In the genomic region with DNA sequence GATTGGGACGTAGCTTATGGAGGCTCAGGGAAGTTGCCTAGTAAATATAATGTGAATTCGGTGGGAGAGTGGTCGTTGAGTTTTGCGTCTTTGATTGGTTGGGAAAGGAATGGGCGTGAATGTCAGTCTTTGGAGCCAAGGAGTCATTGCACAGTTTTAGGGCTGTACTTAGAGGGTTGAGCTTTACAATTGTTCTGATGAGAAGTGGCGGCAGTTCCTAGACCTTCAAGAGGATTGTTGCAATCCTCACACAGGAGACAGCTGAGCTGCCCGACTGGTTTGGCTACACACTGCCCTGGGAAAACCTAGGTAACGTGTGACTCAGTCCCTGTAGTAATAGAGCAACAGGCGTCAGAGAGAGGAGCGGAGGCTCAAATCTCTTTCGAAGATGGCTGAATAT, we compare ENCODE assay signal across 8 mouse cellular contexts. TPM values are rescaled to one million over a fixed set of nuclear protein-coding genes. Genes with fewer than 3 reads are reported as not detected.
DNase-seq lines count a peak whose midpoint lies in the region; ATAC-seq and TF ChIP-seq lines count a peak whose summit lies in the region.

No protein-coding gene starts in this region.

- WGBS in lung, adult 2 months: 13% methylated on average over 11 of the region's 11 CpGs
- WGBS in stomach, embryonic 16.5 days: 20% methylated on average over 11 of the region's 11 CpGs

- H3K27me3 ChIP-seq in stomach, embryonic 16.5 days (ENCODE audit: control insufficient read depth, insufficient read depth, low read length): no peaks in the 10 kb centered on the region

- no peak for TF ChIP-seq CTCF in layer of hippocampus, adult 2 months (conservative IDR thresholded peaks at IDR 0.05)
- no peak for TF ChIP-seq CTCF in lung, adult 2 months (IDR thresholded peaks at IDR 0.05; ENCODE audit: insufficient read depth, low read length)

- ATAC-seq in granulocyte monocyte progenitor cell, adult 5-6 weeks (replicated peaks; ENCODE audit: poor library complexity, severe bottlenecking): peak; percentile 28
- peak; percentile 59 for ATAC-seq in stomach, embryonic 16.5 days (ENCODE audit: insufficient read depth, low FRiP score)

- no peaks in the 10 kb centered on the region for H3K36me3 ChIP-seq in stomach, embryonic 16.5 days (ENCODE audit: control insufficient read depth, insufficient read depth, low read length)

- no peak for DNase-seq in layer of hippocampus, adult 2 months (ENCODE audit: low spot score in 2 of 2)
- DNase-seq in layer of hippocampus, adult 18-20 months (ENCODE audit: low spot score in 2 of 2): no peak
- DNase-seq in adrenal gland, adult 8-10 months: peak; percentile 25
- DNase-seq in lung, adult 2 months: peak; percentile 34
- no peak for DNase-seq in layer of hippocampus, adult 9-10 months (ENCODE audit: low spot score)
- DNase-seq in left cerebral cortex, adult 18-20 months (ENCODE audit: low spot score in 2 of 2): no peak

- peaks cover 15% of the 10 kb centered on the region for H3K4me1 ChIP-seq in lung, adult 2 months (ENCODE audit: control insufficient read depth, insufficient read depth, low read length)
- H3K4me1 ChIP-seq in stomach, embryonic 16.5 days (ENCODE audit: control insufficient read depth, insufficient read depth, low read length): peaks cover 16% of the 10 kb centered on the region

- peak overlapping the region; percentile 94 for H3K27ac ChIP-seq in layer of hippocampus, adult 2 months
- H3K27ac ChIP-seq in stomach, embryonic 16.5 days (ENCODE audit: low read length): peak overlapping the region; percentile 91

- H3K4me3 ChIP-seq in layer of hippocampus, adult 2 months: peak overlapping the region; percentile 94
- peak overlapping the region; percentile 36 for H3K4me3 ChIP-seq in lung, adult 2 months (replicated peaks; ENCODE audit: extremely low read depth, low read depth, low read length)
- H3K4me3 ChIP-seq in stomach, embryonic 16.5 days (replicated peaks; ENCODE audit: low read length): peak overlapping the region; percentile 100

- H3K4me2 ChIP-seq in stomach, embryonic 16.5 days (ENCODE audit: low read depth, low read length): peak overlapping the region; percentile 74

- TF ChIP-seq POLR2A in lung, adult 2 months (IDR thresholded peaks at IDR 0.05; ENCODE audit: borderline replicate concordance, extremely low read depth, low read depth, low read length): no peak

- no peaks in the 10 kb centered on the region for H3K9me3 ChIP-seq in stomach, embryonic 16.5 days (replicated peaks; ENCODE audit: control insufficient read depth, low read length)

- H3K9ac ChIP-seq in stomach, embryonic 16.5 days (ENCODE audit: low read length): peak overlapping the region; percentile 99

RNA-seq across cellular contexts. Expression of a gene that starts 1.2 kb away (rescaled TPM):
- total RNA-seq in layer of hippocampus, adult 2 months (2021): 100 to 1,000 TPM; 202 to 216 TPM
- total RNA-seq in layer of hippocampus, adult 18-20 months (2021): 100 to 1,000 TPM; 214 to 233 TPM
- total RNA-seq in adrenal gland, adult 8-10 months (2022): 100 to 1,000 TPM in 2 of 4 experiments, 10 to 100 TPM in 2; 96.7 to 128 (median 110) TPM
- 96.8 and 113 TPM in 2 replicates for total RNA-seq in granulocyte monocyte progenitor cell, adult 5-6 weeks (2014; fragmentation: Nextera tagmentation)
- 59.2 and 91.6 TPM in 2 replicates for total RNA-seq in granulocyte monocyte progenitor cell, adult 5-6 weeks (2017)
- polyA plus RNA-seq in lung, adult 2 months (2012; rRNA removed): 14.5 and 19.4 TPM in 2 replicates
- 92.3 and 94.1 TPM in 2 replicates for polyA plus RNA-seq in stomach, embryonic 16.5 days (2015; fragmentation: Nextera tagmentation; extraction: Ambion mirVana)
- total RNA-seq in left cerebral cortex, adult 18-20 months (2021): 100 to 1,000 TPM; 222 to 225 TPM

RNA-seq across cellular contexts. Expression of a gene that starts 44.4 kb away (rescaled TPM):
- 10 to 100 TPM; 13.3 to 17.2 TPM for total RNA-seq in layer of hippocampus, adult 2 months (2021)
- 10 to 100 TPM; 14.6 to 15.6 TPM for total RNA-seq in layer of hippocampus, adult 18-20 months (2021)
- total RNA-seq in adrenal gland, adult 8-10 months (2022): 10 to 100 TPM; 47.9 to 57.0 (median 51.4) TPM
- 70.0 and 110 TPM in 2 replicates for total RNA-seq in granulocyte monocyte progenitor cell, adult 5-6 weeks (2014; fragmentation: Nextera tagmentation)
- 53.6 and 60.7 TPM in 2 replicates for total RNA-seq in granulocyte monocyte progenitor cell, adult 5-6 weeks (2017)
- 18.4 and 18.5 TPM in 2 replicates for polyA plus RNA-seq in lung, adult 2 months (2012; rRNA removed)
- 34.2 and 49.0 TPM in 2 replicates for polyA plus RNA-seq in stomach, embryonic 16.5 days (2015; fragmentation: Nextera tagmentation; extraction: Ambion mirVana)
- total RNA-seq in left cerebral cortex, adult 18-20 months (2021): 10 to 100 TPM; 17.2 to 19.9 TPM

Comparison
In these comparisons a context has a peak if more than half of its experiments do, and no peak if none do; other contexts are left out.
1. DNase-seq: peak in adrenal gland, adult 8-10 months (single experiment) and lung, adult 2 months (single experiment); none in layer of hippocampus, adult 2 months (0 of 2), layer of hippocampus, adult 18-20 months (0 of 2), layer of hippocampus, adult 9-10 months (single experiment) and left cerebral cortex, adult 18-20 months (0 of 2).
2. H3K4me3 ChIP-seq: peak in every context shown above with its lines; median percentile 100 in stomach, embryonic 16.5 days; 94 in layer of hippocampus, adult 2 months; 36 in lung, adult 2 months.